Mouse (Mus musculus) bone marrow, adult 2 months (tissue): Measurements from ENCODE around the gene Map2k5.

Source experiments
- CTCF ChIP-seq: fragments of 200-500 bp; IDR thresholded peaks from 2 replicates; pipeline ENCODE4 v1.5.1; 2011; ENCODE audit warnings: low read length, control low read depth; ENCODE audit not compliant: control insufficient read depth, insufficient read depth
- POLR2A ChIP-seq: fragments of 200-500 bp; IDR thresholded peaks from 2 replicates; pipeline ENCODE4 v1.6.1; 2011; ENCODE audit warnings: low read depth, mild to moderate bottlenecking, control low read depth, low read length, borderline replicate concordance; ENCODE audit not compliant: control insufficient read depth

- TF ChIP-seq CTCF (no peak), POLR2A (no peak)
Measured at GRCm38 (mm10) chr9:63192809-63193208, 184.9 kb downstream of the Map2k5 start.
